Mouse (Mus musculus) hindbrain, embryonic 14.5 days (tissue): ENCODE measurements at regions not wholly inside any gene's neighbourhood (a gene's known extent, or its start where the extent isn't known, plus 50 kb on each side); places are given as distances from the start of the nearest gene placed in this dataset.

ENCODE experiments used
- ATAC-seq: fragments of 200-750 bp; cut with Nextera tagmentation; 2 replicates; pipeline ENCODE4 v1.8.0; 2017; ENCODE audit warnings: moderate number of reproducible peaks, mild to moderate bottlenecking, moderate TSS enrichment, moderate library complexity; ENCODE audit not compliant: low FRiP score
- DNase-seq: peaks from one replicate; pipeline ENCODE4 v3.0.0-alpha.2; 2015; ENCODE audit warnings: low spot score
- H3K27ac ChIP-seq: fragments of 300-500 bp; sonication (generic); 2 replicates; pipeline ENCODE4 v1.5.1; 2014; ENCODE audit warnings: mild to moderate bottlenecking, moderate library complexity
- H3K27me3 ChIP-seq: fragments of 300-500 bp; sonication (generic); 2 replicates; pipeline ENCODE4 v1.6.1; 2014; ENCODE audit warnings: mild to moderate bottlenecking, low read length, mixed read lengths; ENCODE audit not compliant: control insufficient read depth, insufficient read depth
- H3K36me3 ChIP-seq: fragments of 300-500 bp; sonication (generic); replicated peaks from 2 replicates; pipeline ENCODE4 v1.6.1; 2014; ENCODE audit not compliant: control insufficient read depth, insufficient read depth
- H3K4me1 ChIP-seq: fragments of 300-500 bp; sonication (generic); replicated peaks from 2 replicates; pipeline ENCODE4 v1.6.1; 2014; ENCODE audit warnings: antibody characterized with exemption, low read length, mixed read lengths; ENCODE audit not compliant: control insufficient read depth, insufficient read depth
- H3K4me2 ChIP-seq: fragments of 300-500 bp; sonication (generic); replicated peaks from 2 replicates; pipeline ENCODE4 v1.6.1; 2014; ENCODE audit warnings: mild to moderate bottlenecking, moderate library complexity
- H3K4me3 ChIP-seq: fragments of 300-500 bp; sonication (generic); replicated peaks from 2 replicates; pipeline ENCODE4 v1.5.1; 2014; ENCODE audit warnings: mild to moderate bottlenecking, low read length
- H3K9ac ChIP-seq: fragments of 300-500 bp; sonication (generic); 2 replicates; pipeline ENCODE4 v1.6.1; 2014
- H3K9me3 ChIP-seq: fragments of 300-500 bp; sonication (generic); 2 replicates; pipeline ENCODE4 v1.6.1; 2016; ENCODE audit warnings: low read length; ENCODE audit not compliant: control insufficient read depth
- WGBS: fragments of 180-500 bp; shearing (Covaris S2); extraction: QIAGEN DNeasy Blood & Tissue Kit; methylation state at CpG from one replicate; pipeline ENCODE4 v1.1.7; 2014; 5-methylcytosine and 5-hydroxymethylcytosine counted together

DNA sequence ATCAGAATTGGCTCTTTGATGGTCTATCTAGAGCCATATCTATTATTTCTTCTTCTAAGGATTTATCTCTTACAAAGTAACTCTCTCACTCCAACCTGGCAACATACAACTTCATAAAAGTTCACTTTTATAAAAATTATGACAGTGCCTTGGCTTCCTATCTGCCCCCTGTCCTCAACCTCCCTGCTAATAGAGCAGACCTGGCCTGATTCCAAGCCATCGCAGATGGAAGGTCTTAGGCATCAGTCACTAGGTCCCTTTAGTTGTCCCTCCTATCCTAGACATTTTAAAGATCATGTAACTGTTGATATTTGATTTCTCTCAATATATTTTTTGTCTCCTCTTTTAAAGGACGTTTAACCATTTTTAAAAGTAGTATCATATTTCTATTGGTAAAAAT is 1974.3 kb upstream of the Slc39a10 start:
- Histone ChIP-seq H3K4me2 (no peak overlapping the region), H3K27ac (no peak overlapping the region), H3K36me3 (no peaks in the 10 kb centered on the region), H3K4me1 (no peaks in the 10 kb centered on the region), H3K9me3 (no peaks in the 10 kb centered on the region), H3K4me3 (no peak overlapping the region), H3K9ac (no peak overlapping the region), H3K27me3 (no peaks in the 10 kb centered on the region)
- 84% methylated on average over 2 of the region's 2 CpGs for WGBS
- DNase-seq (no peak), ATAC-seq (no peak)

DNA sequence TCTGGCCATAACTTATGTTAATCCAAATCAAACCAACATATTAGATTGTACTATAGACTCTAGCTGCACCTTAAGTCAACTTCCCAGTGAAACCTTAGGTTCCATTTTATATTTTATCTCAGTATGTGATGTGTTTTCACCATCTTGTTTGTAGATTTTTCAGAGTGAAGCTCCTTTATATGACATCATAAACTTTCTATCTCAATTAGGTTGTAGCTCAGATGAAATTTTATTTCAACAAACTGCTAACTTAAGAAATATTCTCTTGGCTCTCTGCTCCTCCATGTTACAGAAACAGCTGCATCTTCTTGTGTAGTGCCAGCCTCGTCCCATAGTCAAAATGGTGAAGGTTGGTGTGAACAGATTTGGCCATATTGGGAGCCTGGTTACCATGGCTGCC is 1988.7 kb upstream of the Slc39a10 start:
- Histone ChIP-seq H3K27me3 (no peaks in the 10 kb centered on the region), H3K9me3 (no peaks in the 10 kb centered on the region), H3K36me3 (no peaks in the 10 kb centered on the region), H3K9ac (no peak overlapping the region), H3K27ac (no peak overlapping the region), H3K4me3 (no peak overlapping the region), H3K4me2 (no peak overlapping the region), H3K4me1 (no peaks in the 10 kb centered on the region)
- peak; percentile 50 for DNase-seq
- ATAC-seq, result no peak
- WGBS, result 54% methylated on average over 1 of the region's 1 CpGs

- no peak for ATAC-seq
- WGBS, result 62% methylated on average over 2 of the region's 2 CpGs
These were observed 2000.9 kb upstream of the Slc39a10 start for GRCm38 (mm10) chr1:48893571-48893970.

DNA sequence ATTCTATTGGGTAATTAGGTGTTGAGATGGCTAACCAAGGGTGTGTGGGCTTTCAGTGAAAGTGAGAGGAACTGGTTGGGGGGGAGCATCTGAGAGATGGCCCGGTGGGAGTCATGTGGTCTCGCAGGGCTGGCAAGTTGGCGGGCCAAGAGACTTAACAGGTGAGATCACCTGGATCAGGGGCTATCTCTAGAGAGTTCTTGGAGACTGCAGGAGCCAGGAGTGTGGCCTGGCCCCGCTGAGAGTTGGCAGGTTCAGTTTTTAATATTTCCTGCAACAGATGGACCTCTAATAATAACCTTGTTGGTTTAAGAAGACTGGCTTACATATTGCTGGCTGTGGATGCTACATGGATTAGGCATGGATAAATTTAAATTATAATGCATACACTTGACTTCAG is 1984.0 kb upstream of the Tmeff2 start:
- H3K9ac ChIP-seq, result no peak overlapping the region
- ATAC-seq (no peak), DNase-seq (no peak)
- H3K4me2 ChIP-seq, result no peak overlapping the region
- H3K4me1 ChIP-seq, result no peaks in the 10 kb centered on the region
- H3K27me3 ChIP-seq, result no peaks in the 10 kb centered on the region
- H3K9me3 ChIP-seq, result no peaks in the 10 kb centered on the region
- H3K4me3 ChIP-seq, result no peak overlapping the region
- 89% methylated on average over 4 of the region's 4 CpGs for WGBS
- no peak overlapping the region for H3K27ac ChIP-seq
- H3K36me3 ChIP-seq, result no peaks in the 10 kb centered on the region

More at GRCm38 (mm10) chr1:48893571-48893970, 2000.9 kb upstream of the Slc39a10 start:
- Histone ChIP-seq H3K4me1 (no peaks in the 10 kb centered on the region), H3K27me3 (no peaks in the 10 kb centered on the region), H3K4me2 (no peak overlapping the region), H3K36me3 (no peaks in the 10 kb centered on the region), H3K4me3 (no peak overlapping the region), H3K9me3 (no peaks in the 10 kb centered on the region), H3K27ac (no peak overlapping the region), H3K9ac (no peak overlapping the region)
- no peak for DNase-seq

- Histone ChIP-seq H3K9ac (no peak overlapping the region), H3K9me3 (no peaks in the 10 kb centered on the region), H3K27me3 (no peaks in the 10 kb centered on the region), H3K27ac (no peak overlapping the region), H3K4me2 (no peak overlapping the region), H3K4me3 (no peak overlapping the region), H3K36me3 (no peaks in the 10 kb centered on the region), H3K4me1 (no peaks in the 10 kb centered on the region)
- peak; percentile 11 for DNase-seq
- no peak for ATAC-seq
- WGBS, result 74% methylated on average over 2 of the region's 2 CpGs
These were observed 1957.3 kb upstream of the Tmeff2 start for GRCm38 (mm10) chr1:48943126-48943525.

DNA sequence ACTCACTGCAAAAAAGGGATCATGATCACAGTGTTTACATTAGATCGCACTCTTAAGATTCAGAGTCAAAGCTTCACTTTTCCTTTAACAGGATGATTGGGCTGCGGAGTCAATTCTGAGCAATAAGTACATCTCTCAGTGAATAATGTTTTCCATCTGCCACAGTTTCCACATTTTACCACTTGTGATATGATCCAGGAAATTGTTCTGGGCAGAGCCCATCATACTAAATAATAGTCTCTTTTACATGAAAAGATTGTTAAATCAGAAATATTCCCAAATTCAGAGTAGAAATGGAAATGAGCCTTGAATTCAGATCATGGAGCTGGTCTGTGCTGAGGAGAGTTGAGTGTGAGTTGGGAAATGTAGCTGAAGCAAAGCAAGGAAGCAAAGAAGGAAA is 1956.6 kb upstream of the Tmeff2 start:
- Histone ChIP-seq H3K27me3 (no peaks in the 10 kb centered on the region), H3K36me3 (no peaks in the 10 kb centered on the region)
- no peak for DNase-seq

More for the DNA sequence above, 1956.6 kb upstream of the Tmeff2 start:
- ATAC-seq, result no peak
- no peaks in the 10 kb centered on the region for H3K9me3 ChIP-seq
- H3K4me1 ChIP-seq, result no peaks in the 10 kb centered on the region
- 91% methylated on average over 2 of the region's 2 CpGs for WGBS
- H3K9ac ChIP-seq, result no peak overlapping the region
- H3K4me3 ChIP-seq, result no peak overlapping the region
- no peak overlapping the region for H3K27ac ChIP-seq
- H3K4me2 ChIP-seq, result no peak overlapping the region
